Mouse (Mus musculus): ENCODE measurements around the gene Pigs. TPM values are rescaled to one million over a fixed set of nuclear protein-coding genes. Genes with fewer than 3 reads are reported as not detected.

The Pigs gene
- polyA plus RNA-seq, 1 experiment from 2014 or later: 96.5 TPM

- ChIA-PET CTCF (interaction anchor here (0.8 to 1.2 kb wide), 2 partner anchors 8 to 48 kb away, joined by 4 read pairs; no protein-coding TSS in a partner anchor), POLR2A (no interaction called here)
- TF ChIP-seq CTCF (IDR thresholded peaks at IDR 0.05): no peak
- H3K27me3 ChIP-seq: no peaks in the 10 kb centered on the region
- in situ Hi-C loops (cut with MboI; ENCODE audit: low pct_unique_long_range_greater_than_20kb): no loop called here
- ATAC-seq (no peak), DNase-seq (ENCODE audit: low read depth, low spot score) (no peak)
These were observed 17.2 kb upstream of the Pigs start for GRCm38 (mm10) chr11:78310861-78311511.

GRCm38 (mm10) chr11:78313662-78314061, 14.6 kb upstream of the Pigs start:
- in situ Hi-C loops (cut with MboI; ENCODE audit: low pct_unique_long_range_greater_than_20kb): no loop called here
- no peak for ATAC-seq
- TF ChIP-seq CTCF (IDR thresholded peaks at IDR 0.05): no peak
- POLR2A ChIA-PET: no interaction called here
- CTCF ChIA-PET: no interaction called here
- no peak for DNase-seq (ENCODE audit: low read depth, low spot score)
- no peaks in the 10 kb centered on the region for H3K27me3 ChIP-seq

- no peaks in the 10 kb centered on the region for H3K27me3 ChIP-seq
- ChIA-PET POLR2A (interaction anchor here (0.9 to 1.1 kb wide), 2 partner anchors 17 to 53 kb away, joined by 3 read pairs; no protein-coding TSS in a partner anchor), CTCF (interaction anchor here (1.1 to 1.6 kb wide), 4 partner anchors 10 to 40 kb away, joined by 4 read pairs; partner anchors contain the start of genes Pigs and Spag5)
- TF ChIP-seq CTCF (IDR thresholded peaks at IDR 0.05): no peak
- in situ Hi-C loops (cut with MboI; ENCODE audit: low pct_unique_long_range_greater_than_20kb): no loop called here
- DNase-seq (ENCODE audit: low read depth, low spot score): no peak
- ATAC-seq: no peak
These were observed 9.8 kb upstream of the Pigs start for GRCm38 (mm10) chr11:78318411-78318810.

- ChIA-PET POLR2A (no interaction called here), CTCF (no interaction called here)
- no peak for TF ChIP-seq CTCF (IDR thresholded peaks at IDR 0.05)
- no peaks in the 10 kb centered on the region for H3K27me3 ChIP-seq
- in situ Hi-C loops (cut with MboI; ENCODE audit: low pct_unique_long_range_greater_than_20kb): no loop called here
- no peak for DNase-seq (ENCODE audit: low read depth, low spot score)
- ATAC-seq: no peak
These were observed 6.0 kb upstream of the Pigs start for GRCm38 (mm10) chr11:78322076-78322831.

GRCm38 (mm10) chr11:78322860-78323259, 5.4 kb upstream of the Pigs start, which contains the start of gene Aldoc:
Gene Aldoc, plus strand, starts transcription at chr11:78322968.
- TF ChIP-seq CTCF (IDR thresholded peaks at IDR 0.05): no peak

GRCm38 (mm10) chr11:78324000-78324785, 4.0 kb upstream of the Pigs start:
- CTCF ChIA-PET: interaction anchor here (0.7 kb wide), 1 partner anchor 21 kb away, joined by 3 read pairs; no protein-coding TSS in a partner anchor
- POLR2A ChIA-PET: no interaction called here
- in situ Hi-C loops (cut with MboI; ENCODE audit: low pct_unique_long_range_greater_than_20kb): no loop called here
- no peak for DNase-seq (ENCODE audit: low read depth, low spot score)
- no peak for ATAC-seq
- no peak for TF ChIP-seq CTCF (IDR thresholded peaks at IDR 0.05)
- no peaks in the 10 kb centered on the region for H3K27me3 ChIP-seq

More at GRCm38 (mm10) chr11:78322860-78323259, 5.4 kb upstream of the Pigs start, which contains the start of gene Aldoc:
- H3K27me3 ChIP-seq: no peaks in the 10 kb centered on the region
- ChIA-PET CTCF (no interaction called here), POLR2A (no interaction called here)
- ATAC-seq (no peak), DNase-seq (ENCODE audit: low read depth, low spot score) (no peak)
- in situ Hi-C loops (cut with MboI; ENCODE audit: low pct_unique_long_range_greater_than_20kb): no loop called here

- ChIA-PET CTCF (no interaction called here), POLR2A (no interaction called here)
- in situ Hi-C loops (cut with MboI; ENCODE audit: low pct_unique_long_range_greater_than_20kb): no loop called here
- TF ChIP-seq CTCF (IDR thresholded peaks at IDR 0.05): no peak
- DNase-seq (ENCODE audit: low read depth, low spot score) (no peak), ATAC-seq (no peak)
- no peaks in the 10 kb centered on the region for H3K27me3 ChIP-seq
These were observed 3.2 kb upstream of the Pigs start for GRCm38 (mm10) chr11:78324965-78325364.

GRCm38 (mm10) chr11:78327215-78327614, 1.0 kb upstream of the Pigs start:
- DNase-seq (ENCODE audit: low read depth, low spot score) (no peak), ATAC-seq (no peak)
- CTCF ChIA-PET: interaction anchor here (1.2 to 1.5 kb wide), 3 partner anchors 15 to 75 kb away, joined by 3 to 7 read pairs (median 4); no protein-coding TSS in a partner anchor
- POLR2A ChIA-PET: interaction anchor here (1.6 kb wide), 1 partner anchor 22 kb away, joined by 3 read pairs; no protein-coding TSS in a partner anchor
- in situ Hi-C loops (cut with MboI; ENCODE audit: low pct_unique_long_range_greater_than_20kb): no loop called here
- no peak for TF ChIP-seq CTCF (IDR thresholded peaks at IDR 0.05)
- H3K27me3 ChIP-seq: no peaks in the 10 kb centered on the region

- in situ Hi-C loops (cut with MboI; ENCODE audit: low pct_unique_long_range_greater_than_20kb): no loop called here
- TF ChIP-seq CTCF (IDR thresholded peaks at IDR 0.05): no peak
- DNase-seq (ENCODE audit: low read depth, low spot score): no peak
- H3K27me3 ChIP-seq: no peaks in the 10 kb centered on the region
- POLR2A ChIA-PET: interaction anchor here (1.0 to 1.6 kb wide), 3 partner anchors 11 to 23 kb away, joined by 3 to 4 read pairs (median 4); no protein-coding TSS in a partner anchor
- peak; percentile 26 for ATAC-seq
- CTCF ChIA-PET: interaction anchor here (1.1 to 1.5 kb wide), 6 partner anchors 10 to 76 kb away, joined by 3 to 7 read pairs (median 4); no protein-coding TSS in a partner anchor
These were observed 369 bp downstream of the Pigs start for GRCm38 (mm10) chr11:78328512-78329056.

GRCm38 (mm10) chr11:78332676-78333075, 4.5 kb downstream of the Pigs start:
- no peak for TF ChIP-seq CTCF (IDR thresholded peaks at IDR 0.05)
- in situ Hi-C loops (cut with MboI; ENCODE audit: low pct_unique_long_range_greater_than_20kb): no loop called here
- ATAC-seq (no peak), DNase-seq (ENCODE audit: low read depth, low spot score) (no peak)
- no peaks in the 10 kb centered on the region for H3K27me3 ChIP-seq
- POLR2A ChIA-PET: interaction anchor here (1.2 kb wide), 1 partner anchor 14 kb away, joined by 3 read pairs; no protein-coding TSS in a partner anchor
- CTCF ChIA-PET: no interaction called here

All from Patski (cell line).